Comparison of ENCODE assay signal across 9 mouse cellular contexts in the genomic region with DNA sequence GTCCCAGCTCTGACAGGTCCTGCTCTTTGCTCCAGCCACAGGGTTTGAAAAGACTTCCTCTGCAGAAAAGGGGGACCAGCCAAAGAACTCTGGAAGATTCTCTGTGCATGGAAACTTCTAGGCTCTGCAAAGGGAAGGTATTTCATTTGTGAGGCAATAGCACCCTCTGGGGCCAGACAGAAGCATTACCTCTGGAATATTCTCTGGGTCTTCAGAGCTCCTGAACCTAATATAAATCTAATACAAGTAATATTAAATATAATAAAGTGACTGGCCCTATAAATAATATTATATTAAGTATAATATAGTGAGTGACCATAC.
DNase-seq lines count a peak whose midpoint lies in the region; ATAC-seq and TF ChIP-seq lines count a peak whose summit lies in the region.
"Had no signal": no experiment of that assay in that cellular context is flagged by ENCODE, and none has a peak within 500 bp of the region (broad histone marks: within the 10 kb centered on the region; RNA-seq: fewer than 3 reads in every experiment).

No protein-coding gene starts in this region.

- H3K9ac ChIP-seq in CH12.LX (ENCODE audit: insufficient read depth, low read depth): no peak overlapping the region
- H3K9ac ChIP-seq in embryonic facial prominence, embryonic 12.5 days: no peak overlapping the region
- H3K9ac ChIP-seq in heart, embryonic 16.5 days (ENCODE audit: low read length): no peak overlapping the region
- H3K9ac ChIP-seq in liver, postnatal 0 days (replicated peaks): no peak overlapping the region
- H3K9ac ChIP-seq: neural tube, embryonic 12.5 days had no signal

- no peak for TF ChIP-seq POLR2A in CH12.LX (IDR thresholded peaks at IDR 0.05; ENCODE audit: low read depth, low read length)

- H3K27ac ChIP-seq in CH12.LX (ENCODE audit: insufficient read depth, low read depth): no peak overlapping the region
- peak overlapping the region; percentile 13; the same call in 1 of the 2 replicates for H3K27ac ChIP-seq in embryonic facial prominence, embryonic 12.5 days
- no peak overlapping the region for H3K27ac ChIP-seq in heart, embryonic 16.5 days (ENCODE audit: low read length)
- H3K27ac ChIP-seq in liver, postnatal 0 days (ENCODE audit: low read depth): no peak overlapping the region
- H3K27ac ChIP-seq: neural tube, embryonic 12.5 days had no signal

- no peaks in the 10 kb centered on the region for H3K79me2 ChIP-seq in CH12.LX (replicated peaks; ENCODE audit: control insufficient read depth, extremely low read depth, insufficient read depth, poor library complexity, severe bottlenecking)

- in situ Hi-C loops in CH12.LX (cut with MboI; ENCODE audit: low pct_ligation_motif_present, low pct_unique_long_range_greater_than_20kb, low sequenced_read_pairs): loop anchor here (10.0 kb wide), 1 partner anchor 586 kb away; no protein-coding TSS in a partner anchor

- peak; percentile 40 for DNase-seq in CH12.LX (ENCODE audit: extremely low read depth)
- peak; percentile 39 for DNase-seq in ZHBTc4 (ENCODE audit: low read depth, low spot score)
- DNase-seq in kidney, postnatal 10 days: peak; percentile 78
- DNase-seq in liver, postnatal 0 days: peak; percentile 48
- peak; percentile 81 for DNase-seq in retina, embryonic 14.5 days (ENCODE audit: low spot score)

- H3K27me3 ChIP-seq in CH12.LX (replicated peaks): no peaks in the 10 kb centered on the region
- no peaks in the 10 kb centered on the region for H3K27me3 ChIP-seq in embryonic facial prominence, embryonic 12.5 days
- no peaks in the 10 kb centered on the region; the same call in 1 of the 2 replicates for H3K27me3 ChIP-seq in heart, embryonic 16.5 days (ENCODE audit: control insufficient read depth, insufficient read depth, low read length)
- no peaks in the 10 kb centered on the region for H3K27me3 ChIP-seq in liver, postnatal 0 days (ENCODE audit: insufficient read depth, low read length)
- H3K27me3 ChIP-seq: neural tube, embryonic 12.5 days had no signal

- no peak overlapping the region for H3K4me3 ChIP-seq in CH12.LX (replicated peaks in 1 of 3; ENCODE audit: low read depth in 2 of 3, low read length in 2 of 3, poor library complexity in 1 of 3)
- H3K4me3 ChIP-seq in embryonic facial prominence, embryonic 12.5 days: no peak overlapping the region
- H3K4me3 ChIP-seq in heart, embryonic 16.5 days (ENCODE audit: low read length): no peak overlapping the region
- no peak overlapping the region for H3K4me3 ChIP-seq in liver, postnatal 0 days (ENCODE audit: low read depth, low read length)
- H3K4me3 ChIP-seq: neural tube, embryonic 12.5 days had no signal

- peak; percentile 90 for TF ChIP-seq RAD21 in CH12.LX (IDR thresholded peaks at IDR 0.05; ENCODE audit: low read depth, low read length)

- H3K9me3 ChIP-seq in CH12.LX (replicated peaks; ENCODE audit: low read length): no peaks in the 10 kb centered on the region
- no peaks in the 10 kb centered on the region for H3K9me3 ChIP-seq in embryonic facial prominence, embryonic 12.5 days
- H3K9me3 ChIP-seq in heart, embryonic 16.5 days (replicated peaks; ENCODE audit: control insufficient read depth, low read length): no peaks in the 10 kb centered on the region
- H3K9me3 ChIP-seq in liver, postnatal 0 days (ENCODE audit: low read length): no peaks in the 10 kb centered on the region
- H3K9me3 ChIP-seq: neural tube, embryonic 12.5 days had no signal

- H3K36me3 ChIP-seq in CH12.LX (replicated peaks in 1 of 2; ENCODE audit: control insufficient read depth in 1 of 2, insufficient read depth in 1 of 2, low read length in 1 of 2): no peaks in the 10 kb centered on the region
- H3K36me3 ChIP-seq in embryonic facial prominence, embryonic 12.5 days: no peaks in the 10 kb centered on the region
- no peaks in the 10 kb centered on the region for H3K36me3 ChIP-seq in heart, embryonic 16.5 days (ENCODE audit: control insufficient read depth, insufficient read depth)
- no peaks in the 10 kb centered on the region for H3K36me3 ChIP-seq in liver, postnatal 0 days (replicated peaks; ENCODE audit: insufficient read depth, low read length)
- H3K36me3 ChIP-seq: neural tube, embryonic 12.5 days had no signal

- H3K4me1 ChIP-seq in CH12.LX (ENCODE audit: control insufficient read depth in 1 of 2, insufficient read depth in 2 of 2): peaks cover 3 to 5% of the 10 kb centered on the region in 2 experiments; a peak in 2 of 4 replicates
- peaks cover 16% of the 10 kb centered on the region; the same call in 1 of the 2 replicates for H3K4me1 ChIP-seq in embryonic facial prominence, embryonic 12.5 days
- peaks cover 4% of the 10 kb centered on the region for H3K4me1 ChIP-seq in heart, embryonic 16.5 days (ENCODE audit: control insufficient read depth, insufficient read depth, low read length)
- no peaks in the 10 kb centered on the region for H3K4me1 ChIP-seq in liver, postnatal 0 days (ENCODE audit: insufficient read depth)
- H3K4me1 ChIP-seq: neural tube, embryonic 12.5 days had no signal

- dilution Hi-C loops in CH12.LX (cut with MboI; ENCODE audit: extremely low pct_ligation_motif_present, extremely low pct_unique_long_range_greater_than_20kb, low sequenced_read_pairs): no loop called here

- no peak overlapping the region for H3K4me2 ChIP-seq in CH12.LX (ENCODE audit: insufficient read depth, low read depth, poor library complexity, severe bottlenecking)
- H3K4me2 ChIP-seq in embryonic facial prominence, embryonic 12.5 days (replicated peaks): no peak overlapping the region
- no peak overlapping the region for H3K4me2 ChIP-seq in heart, embryonic 16.5 days (ENCODE audit: low read depth, low read length)
- no peak overlapping the region for H3K4me2 ChIP-seq in liver, postnatal 0 days (ENCODE audit: low read depth, low read length)
- H3K4me2 ChIP-seq: neural tube, embryonic 12.5 days had no signal

- no peak for TF ChIP-seq EP300 in CH12.LX (IDR thresholded peaks at IDR 0.05; ENCODE audit: low read length)
- no peak for TF ChIP-seq EP300 in liver, postnatal 0 days (IDR thresholded peaks at IDR 0.05; ENCODE audit: low read depth)

- TF ChIP-seq CTCF in CH12.LX (conservative IDR thresholded peaks at IDR 0.05 in 1 of 2, IDR thresholded peaks at IDR 0.05 in 1 of 2; ENCODE audit: low read depth in 2 of 2, low read length in 2 of 2): peak; percentile 60 to 83
- TF ChIP-seq CTCF in liver, postnatal 0 days (IDR thresholded peaks at IDR 0.05; ENCODE audit: low read depth): peak; percentile 69

- no peak for ATAC-seq in embryonic facial prominence, embryonic 12.5 days (ENCODE audit: insufficient number of reproducible peaks, insufficient read depth, low FRiP score, low TSS enrichment)
- ATAC-seq in heart, embryonic 16.5 days (replicated peaks; ENCODE audit: extremely low read depth, insufficient read depth, low FRiP score): peak; percentile 43
- peak; percentile 50; the same call in 1 of the 2 replicates for ATAC-seq in liver, postnatal 0 days
- ATAC-seq in erythroblast, adult 5-6 weeks (replicated peaks; ENCODE audit: low FRiP score, poor library complexity, severe bottlenecking): no peak

TF ChIP-seq in CH12.LX, 34 proteins besides CTCF, POLR2A, EP300 and RAD21:
- no peak for TF ChIP-seq CHD2 (IDR thresholded peaks at IDR 0.05; ENCODE audit: low read length)
- peak; percentile 74 for TF ChIP-seq SMC3 (IDR thresholded peaks at IDR 0.05; ENCODE audit: low read depth, low read length)
- TF ChIP-seq ZC3H11A (IDR thresholded peaks at IDR 0.05; ENCODE audit: low read depth, low read length): peak; percentile 12; the same call in 1 of the 2 replicates
- no peak for TF ChIP-seq PAX5 (IDR thresholded peaks at IDR 0.05; ENCODE audit: low read length)
- TF ChIP-seq SIN3A (IDR thresholded peaks at IDR 0.05; ENCODE audit: low read length): no peak
- no peak for TF ChIP-seq USF2 (conservative IDR thresholded peaks at IDR 0.05; ENCODE audit: low read depth, low read length)
- no peak for TF ChIP-seq ZMIZ1 (IDR thresholded peaks at IDR 0.05; ENCODE audit: low read depth, low read length)

Comparison
In these comparisons a context has a peak if more than half of its experiments do, and no peak if none do; other contexts are left out.
1. ATAC-seq: peak in heart, embryonic 16.5 days (single experiment) and liver, postnatal 0 days (single experiment); none in embryonic facial prominence, embryonic 12.5 days (single experiment) and erythroblast, adult 5-6 weeks (single experiment).
2. Peak in every context shown above with its lines, with median percentiles within 50 percentile points of each other: DNase-seq.